Mouse (Mus musculus): ENCODE measurements around the gene Krt7. TPM values are rescaled to one million over a fixed set of nuclear protein-coding genes. Genes with fewer than 3 reads are reported as not detected.

Krt7 gene
- 2.9 and 5.1 TPM in 2 replicates for polyA plus RNA-seq (2015; fragmentation: Nextera tagmentation; extraction: Ambion mirVana)

GRCm38 (mm10) chr15:101410775-101411174 is at the start of gene Krt7:
Gene Krt7 (plus strand): TSS chr15:101411043.
- no peaks in the 10 kb centered on the region for H3K4me1 ChIP-seq (replicated peaks)
- no peak within 1 kb of the TSS for H3K27ac ChIP-seq
- 16% methylated on average over 2 of the region's 2 CpGs for WGBS (ENCODE audit: insufficient replicate concordance)
- H3K9ac ChIP-seq: no peak within 1 kb of the TSS
- no peak within 1 kb of the TSS for H3K4me3 ChIP-seq (replicated peaks)
- no peaks in the 10 kb centered on the region for H3K36me3 ChIP-seq
- H3K4me2 ChIP-seq: no peak within 1 kb of the TSS
- no peaks in the 10 kb centered on the region for H3K9me3 ChIP-seq (replicated peaks)
- no peak for DNase-seq
- peaks cover 24% of the 10 kb centered on the region for H3K27me3 ChIP-seq
- ATAC-seq (ENCODE audit: low read depth): no peak

DNA sequence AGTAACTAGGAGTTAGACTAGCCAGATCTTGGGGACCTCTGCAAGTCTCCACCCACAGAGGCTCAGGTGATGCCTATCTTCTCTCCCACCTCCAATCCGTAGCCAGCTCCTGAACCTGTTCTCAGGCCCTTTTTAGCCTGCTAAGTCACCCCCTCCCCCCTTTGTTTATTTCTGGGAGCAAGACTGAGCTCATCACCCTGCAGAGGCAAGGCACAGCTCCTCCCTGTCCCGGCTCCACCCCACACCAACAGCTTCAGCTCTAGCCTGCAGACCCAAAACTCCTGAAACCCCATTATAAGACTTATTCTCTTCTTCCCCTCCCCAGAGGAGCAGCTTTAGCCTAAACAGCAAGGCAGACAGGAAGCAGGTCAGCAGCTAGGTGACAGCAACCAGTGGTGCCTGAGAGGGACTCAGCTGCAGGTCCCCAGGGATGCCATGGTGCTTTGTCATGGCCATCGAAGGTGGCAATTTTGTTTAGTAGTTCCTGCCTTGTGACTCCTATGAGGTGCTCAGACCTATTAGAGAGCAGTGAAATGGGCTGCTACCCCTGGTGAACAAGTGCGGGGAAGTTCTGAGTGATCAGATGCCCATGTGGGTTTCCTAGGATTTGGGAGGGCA is 48.3 kb upstream of the Krt7 start:
- Histone ChIP-seq H3K9ac (no peak overlapping the region), H3K36me3 (no peaks in the 10 kb centered on the region), H3K4me3 (replicated peaks) (no peak overlapping the region), H3K27me3 (no peaks in the 10 kb centered on the region), H3K27ac (no peak overlapping the region), H3K9me3 (replicated peaks) (no peaks in the 10 kb centered on the region), H3K4me2 (no peak overlapping the region), H3K4me1 (replicated peaks) (no peaks in the 10 kb centered on the region)
- 41% methylated on average over 4 of the region's 4 CpGs for WGBS (ENCODE audit: insufficient replicate concordance)
- no peak for DNase-seq
- no peak for ATAC-seq (ENCODE audit: low read depth)

GRCm38 (mm10) chr15:101363933-101364332 is 46.9 kb upstream of the Krt7 start:
- Histone ChIP-seq H3K4me1 (replicated peaks) (no peaks in the 10 kb centered on the region), H3K27me3 (no peaks in the 10 kb centered on the region), H3K36me3 (no peaks in the 10 kb centered on the region), H3K4me2 (no peak overlapping the region), H3K4me3 (replicated peaks) (no peak overlapping the region), H3K27ac (no peak overlapping the region), H3K9me3 (replicated peaks) (no peaks in the 10 kb centered on the region), H3K9ac (no peak overlapping the region)
- DNase-seq: no peak
- no peak for ATAC-seq (ENCODE audit: low read depth)
- WGBS (ENCODE audit: insufficient replicate concordance): 57% methylated on average over 6 of the region's 6 CpGs

GRCm38 (mm10) chr15:101364425-101364824 is 46.4 kb upstream of the Krt7 start:
- DNase-seq: no peak
- H3K4me2 ChIP-seq: no peak overlapping the region
- H3K27ac ChIP-seq: no peak overlapping the region
- no peaks in the 10 kb centered on the region for H3K27me3 ChIP-seq
- H3K9ac ChIP-seq: no peak overlapping the region
- WGBS (ENCODE audit: insufficient replicate concordance): 28% methylated on average over 6 of the region's 6 CpGs
- no peaks in the 10 kb centered on the region for H3K36me3 ChIP-seq
- no peaks in the 10 kb centered on the region for H3K4me1 ChIP-seq (replicated peaks)
- no peak overlapping the region for H3K4me3 ChIP-seq (replicated peaks)
- ATAC-seq (ENCODE audit: low read depth): no peak
- H3K9me3 ChIP-seq (replicated peaks): no peaks in the 10 kb centered on the region

GRCm38 (mm10) chr15:101364891-101365671 is 45.8 kb upstream of the Krt7 start:
- no peak for ATAC-seq (ENCODE audit: low read depth)
- H3K9me3 ChIP-seq (replicated peaks): no peaks in the 10 kb centered on the region
- H3K27me3 ChIP-seq: no peaks in the 10 kb centered on the region
- no peaks in the 10 kb centered on the region for H3K36me3 ChIP-seq
- no peak overlapping the region for H3K9ac ChIP-seq
- no peaks in the 10 kb centered on the region for H3K4me1 ChIP-seq (replicated peaks)
- H3K4me3 ChIP-seq (replicated peaks): no peak overlapping the region
- DNase-seq: no peak
- no peak overlapping the region for H3K27ac ChIP-seq
- 62% methylated on average over 7 of the region's 7 CpGs for WGBS (ENCODE audit: insufficient replicate concordance)
- H3K4me2 ChIP-seq: no peak overlapping the region

DNA sequence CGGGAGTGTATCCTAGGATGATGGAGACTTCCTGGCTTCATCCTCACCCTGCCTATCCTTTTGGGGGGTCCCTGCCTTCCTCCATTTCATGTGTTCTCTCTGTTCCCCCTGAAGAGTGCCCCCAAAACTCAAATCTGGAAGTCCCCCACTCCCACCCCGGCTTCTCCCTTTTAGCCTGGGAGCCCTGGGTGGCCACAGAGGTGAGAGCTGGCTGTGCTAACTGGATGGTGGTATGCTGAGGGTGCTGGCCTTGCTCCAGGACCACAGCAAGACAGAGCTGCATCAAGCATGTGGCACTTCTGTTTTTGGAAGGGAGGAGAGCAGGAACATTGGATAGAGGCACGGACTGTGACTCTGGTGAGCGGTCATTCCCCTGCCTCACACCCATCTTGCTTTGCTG is 45.1 kb upstream of the Krt7 start:
- no peaks in the 10 kb centered on the region for H3K27me3 ChIP-seq
- no peak overlapping the region for H3K4me2 ChIP-seq
- H3K9ac ChIP-seq: no peak overlapping the region
- H3K9me3 ChIP-seq (replicated peaks): no peaks in the 10 kb centered on the region
- ATAC-seq (ENCODE audit: low read depth): no peak
- 65% methylated on average over 4 of the region's 4 CpGs for WGBS (ENCODE audit: insufficient replicate concordance)
- H3K4me1 ChIP-seq (replicated peaks): no peaks in the 10 kb centered on the region
- H3K36me3 ChIP-seq: no peaks in the 10 kb centered on the region
- H3K27ac ChIP-seq: no peak overlapping the region
- no peak overlapping the region for H3K4me3 ChIP-seq (replicated peaks)
- DNase-seq: no peak

GRCm38 (mm10) chr15:101366482-101366881 is 44.4 kb upstream of the Krt7 start:
- ATAC-seq (ENCODE audit: low read depth) (no peak), DNase-seq (no peak)
- Histone ChIP-seq H3K4me1 (replicated peaks) (no peaks in the 10 kb centered on the region; the same call in 1 of the 2 replicates), H3K4me3 (replicated peaks) (no peak overlapping the region), H3K27ac (no peak overlapping the region), H3K9ac (no peak overlapping the region), H3K27me3 (no peaks in the 10 kb centered on the region), H3K9me3 (replicated peaks) (no peaks in the 10 kb centered on the region), H3K4me2 (no peak overlapping the region), H3K36me3 (no peaks in the 10 kb centered on the region)
- WGBS (ENCODE audit: insufficient replicate concordance): 44% methylated on average over 3 of the region's 3 CpGs

DNA sequence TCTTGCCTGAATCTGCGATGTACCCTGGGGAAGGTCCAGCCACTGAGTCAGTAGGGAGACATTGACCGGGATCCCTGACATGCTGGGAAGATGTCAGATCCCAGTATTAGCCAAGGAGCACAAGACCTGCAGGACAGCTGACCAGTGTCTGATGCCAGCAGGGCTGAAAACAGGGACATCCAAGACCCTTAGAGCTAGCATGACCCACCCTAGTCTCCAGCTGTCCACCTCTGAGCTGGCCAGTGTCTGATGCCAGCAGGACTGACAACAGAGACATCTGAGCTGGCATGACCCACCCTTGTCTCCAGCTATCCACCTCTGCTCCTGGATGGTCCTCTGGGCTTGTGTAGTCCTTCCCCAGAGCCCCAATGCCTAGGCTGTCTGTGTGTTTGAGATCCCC is 43.9 kb upstream of the Krt7 start:
- DNase-seq (no peak), ATAC-seq (ENCODE audit: low read depth) (no peak)

DNA sequence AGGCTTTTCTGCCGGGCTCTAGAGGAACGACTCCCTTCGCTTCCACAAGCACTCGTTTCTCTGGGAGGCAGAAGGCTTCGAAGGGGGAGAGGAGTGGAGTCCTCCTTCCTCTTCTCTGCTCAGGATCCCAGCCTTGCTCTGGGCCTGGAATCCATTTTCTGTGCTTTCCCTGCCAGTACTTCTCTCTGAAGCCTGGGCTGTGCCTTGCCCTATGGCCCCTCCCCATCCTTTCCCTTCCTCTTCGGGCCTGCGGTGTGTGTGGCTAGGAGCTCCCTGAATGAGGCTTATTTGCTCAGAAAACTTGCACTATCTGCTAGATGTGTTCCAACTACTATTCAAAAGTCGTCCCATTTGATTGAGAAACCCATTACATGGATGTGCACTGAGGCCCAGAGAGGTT is 43.3 kb upstream of the Krt7 start:
- 59% methylated on average over 8 of the region's 8 CpGs for WGBS (ENCODE audit: insufficient replicate concordance)
- Histone ChIP-seq H3K27me3 (no peaks in the 10 kb centered on the region), H3K9ac (no peak overlapping the region), H3K4me3 (replicated peaks) (no peak overlapping the region), H3K27ac (no peak overlapping the region), H3K4me2 (no peak overlapping the region), H3K36me3 (no peaks in the 10 kb centered on the region), H3K9me3 (replicated peaks) (no peaks in the 10 kb centered on the region), H3K4me1 (replicated peaks) (no peaks in the 10 kb centered on the region; the same call in 1 of the 2 replicates)
- ATAC-seq (ENCODE audit: low read depth): no peak
- no peak for DNase-seq

More for the DNA sequence above, 43.9 kb upstream of the Krt7 start:
- no peaks in the 10 kb centered on the region for H3K27me3 ChIP-seq
- no peak overlapping the region for H3K27ac ChIP-seq
- no peaks in the 10 kb centered on the region for H3K36me3 ChIP-seq
- WGBS (ENCODE audit: insufficient replicate concordance): 62% methylated on average over 2 of the region's 2 CpGs
- H3K9ac ChIP-seq: no peak overlapping the region
- H3K4me2 ChIP-seq: no peak overlapping the region
- no peak overlapping the region for H3K4me3 ChIP-seq (replicated peaks)
- no peaks in the 10 kb centered on the region for H3K9me3 ChIP-seq (replicated peaks)
- no peaks in the 10 kb centered on the region; the same call in 1 of the 2 replicates for H3K4me1 ChIP-seq (replicated peaks)

GRCm38 (mm10) chr15:101368015-101368414 is 42.8 kb upstream of the Krt7 start:
- no peak overlapping the region for H3K4me3 ChIP-seq (replicated peaks)
- DNase-seq (no peak), ATAC-seq (ENCODE audit: low read depth) (no peak)
- H3K9ac ChIP-seq: no peak overlapping the region
- H3K4me2 ChIP-seq: no peak overlapping the region
- H3K36me3 ChIP-seq: no peaks in the 10 kb centered on the region
- WGBS (ENCODE audit: insufficient replicate concordance): 70% methylated on average over 6 of the region's 6 CpGs
- H3K4me1 ChIP-seq (replicated peaks): no peaks in the 10 kb centered on the region; the same call in 1 of the 2 replicates
- H3K27ac ChIP-seq: no peak overlapping the region
- H3K9me3 ChIP-seq (replicated peaks): no peaks in the 10 kb centered on the region
- no peaks in the 10 kb centered on the region for H3K27me3 ChIP-seq

DNA sequence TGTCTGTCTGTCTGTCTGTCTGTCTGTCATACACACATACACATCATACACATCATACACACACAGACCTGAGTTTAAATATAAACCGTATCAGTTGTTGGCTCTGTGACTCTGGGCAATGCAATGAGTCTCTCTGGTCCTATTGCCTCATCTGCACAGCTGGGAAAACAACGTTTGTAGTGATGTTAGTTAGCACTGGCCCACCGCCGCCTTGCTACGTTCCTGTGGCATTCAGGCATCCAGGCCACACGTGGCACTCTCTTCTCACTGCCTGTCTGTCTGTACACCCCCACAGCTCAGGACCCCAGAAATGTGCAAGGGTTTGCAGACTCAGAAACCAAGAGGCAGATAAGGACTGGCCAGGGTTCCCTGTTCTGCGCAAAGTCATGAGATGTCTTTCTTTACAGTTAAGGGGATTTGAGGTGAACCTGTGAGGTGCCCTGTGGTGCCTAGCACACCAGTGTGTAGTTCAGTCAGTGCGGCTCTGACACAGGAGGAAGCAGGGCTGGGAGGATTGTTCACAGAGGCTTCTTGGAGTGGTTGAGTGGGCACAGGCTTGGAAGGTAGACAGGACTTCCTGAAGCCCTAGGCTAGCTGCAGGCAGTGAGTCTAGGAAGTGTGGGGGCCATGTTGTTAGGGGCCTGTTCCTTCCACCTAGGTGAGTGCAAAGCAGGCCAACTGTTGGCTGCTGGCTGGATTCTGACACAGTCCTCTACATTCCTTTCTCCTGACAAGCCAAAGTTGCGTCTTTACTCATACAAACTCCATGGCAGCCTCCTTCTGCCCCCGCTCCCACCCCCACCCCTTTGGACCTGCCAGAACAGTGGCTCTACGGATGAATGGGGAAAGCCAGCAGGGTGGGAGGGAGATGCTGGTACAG is 42.1 kb upstream of the Krt7 start:
- no peak overlapping the region for H3K4me2 ChIP-seq
- WGBS (ENCODE audit: insufficient replicate concordance): 55% methylated on average over 11 of the region's 11 CpGs
- ATAC-seq (ENCODE audit: low read depth) (no peak), DNase-seq (no peak)
- no peaks in the 10 kb centered on the region; the same call in 1 of the 2 replicates for H3K4me1 ChIP-seq (replicated peaks)
- H3K9me3 ChIP-seq (replicated peaks): no peaks in the 10 kb centered on the region
- no peaks in the 10 kb centered on the region for H3K27me3 ChIP-seq
- H3K36me3 ChIP-seq: no peaks in the 10 kb centered on the region
- H3K27ac ChIP-seq: no peak overlapping the region
- H3K4me3 ChIP-seq (replicated peaks): no peak overlapping the region
- no peak overlapping the region for H3K9ac ChIP-seq
